In genomic region chr9:103225464-103225863, GRCm38 (mm10) we compare ENCODE assay signal across 9 mouse cellular contexts. TPM values are rescaled to one million over a fixed set of nuclear protein-coding genes. Genes with fewer than 3 reads are reported as not detected.
DNase-seq lines count a peak whose midpoint lies in the region; ATAC-seq and TF ChIP-seq lines count a peak whose summit lies in the region.
"Had no signal": no experiment of that assay in that cellular context is flagged by ENCODE, and none has a peak within 500 bp of the region (broad histone marks: within the 10 kb centered on the region; RNA-seq: fewer than 3 reads in every experiment).

No protein-coding gene starts in this region.

- H3K27ac ChIP-seq in heart, postnatal 0 days (ENCODE audit: low read depth) = no peak overlapping the region
- no peak overlapping the region for H3K27ac ChIP-seq in heart, embryonic 10.5 days
- H3K27ac ChIP-seq in ES-Bruce4 (ENCODE audit: insufficient read depth, low read length) = no peak overlapping the region
- H3K27ac ChIP-seq: neural tube, embryonic 12.5 days had no signal

- WGBS in heart, postnatal 0 days = 55% methylated on average over 3 of the region's 3 CpGs
- WGBS in heart, embryonic 10.5 days = 49% methylated on average over 3 of the region's 3 CpGs

- peak; percentile 66 for TF ChIP-seq CTCF in heart, postnatal 0 days (IDR thresholded peaks at IDR 0.05; ENCODE audit: low read depth)
- TF ChIP-seq CTCF in ES-Bruce4 (IDR thresholded peaks at IDR 0.05; ENCODE audit: low read depth, low read length) = peak; percentile 80

- no peak for TF ChIP-seq EP300 in heart, postnatal 0 days (IDR thresholded peaks at IDR 0.05; ENCODE audit: low read depth)
- TF ChIP-seq EP300 in ES-Bruce4 (IDR thresholded peaks at IDR 0.05; ENCODE audit: insufficient read depth, low read depth, low read length) = no peak

- H3K4me1 ChIP-seq in heart, postnatal 0 days (ENCODE audit: control insufficient read depth, insufficient read depth) = no peaks in the 10 kb centered on the region
- peaks cover 6% of the 10 kb centered on the region for H3K4me1 ChIP-seq in heart, embryonic 10.5 days
- H3K4me1 ChIP-seq in ES-Bruce4 (ENCODE audit: control insufficient read depth, insufficient read depth, low read length) = no peaks in the 10 kb centered on the region

- ATAC-seq in heart, postnatal 0 days (ENCODE audit: insufficient read depth, low read depth) = peak; percentile 37; the same call in 1 of the 2 replicates
- peak; percentile 65; the same call in 1 of the 2 replicates for ATAC-seq in erythroid progenitor cell, adult 5-6 weeks (replicated peaks; ENCODE audit: low FRiP score, poor library complexity, severe bottlenecking)
- ATAC-seq in inflammation-experienced regulatory T-cells, adult 6 months = no peak

- no peak for DNase-seq in heart, postnatal 0 days (ENCODE audit: low spot score)
- DNase-seq in heart, embryonic 10.5 days (ENCODE audit: low spot score) = no peak
- peak; percentile 23 to 35 for DNase-seq in natural killer cell, adult 2 months (ENCODE audit: low spot score in 2 of 2)
- no peak for DNase-seq in cerebellum, adult 9-11 months
- DNase-seq in ovary, postnatal 10 days (ENCODE audit: low spot score) = no peak

- H3K36me3 ChIP-seq in heart, postnatal 0 days (replicated peaks; ENCODE audit: control insufficient read depth, insufficient read depth, low read length) = no peaks in the 10 kb centered on the region
- H3K36me3 ChIP-seq in heart, embryonic 10.5 days = no peaks in the 10 kb centered on the region
- no peaks in the 10 kb centered on the region for H3K36me3 ChIP-seq in ES-Bruce4 (ENCODE audit: control insufficient read depth, insufficient read depth, low read length, poor library complexity, severe bottlenecking)
- H3K36me3 ChIP-seq: neural tube, embryonic 12.5 days had no signal

- no peak overlapping the region for H3K4me3 ChIP-seq in heart, postnatal 0 days (ENCODE audit: low read depth, low read length)
- no peak overlapping the region for H3K4me3 ChIP-seq in heart, embryonic 10.5 days
- no peak overlapping the region for H3K4me3 ChIP-seq in ES-Bruce4 (ENCODE audit: low read depth, low read length)
- H3K4me3 ChIP-seq: neural tube, embryonic 12.5 days had no signal

- H3K9ac ChIP-seq in heart, postnatal 0 days (replicated peaks; ENCODE audit: low read depth, low read length) = no peak overlapping the region
- H3K9ac ChIP-seq in ES-Bruce4 (ENCODE audit: low read depth, poor library complexity, severe bottlenecking) = no peak overlapping the region
- H3K9ac ChIP-seq: neural tube, embryonic 12.5 days had no signal

- no peaks in the 10 kb centered on the region; the same call in 1 of the 2 replicates for H3K27me3 ChIP-seq in heart, postnatal 0 days (ENCODE audit: control insufficient read depth, insufficient read depth, low read length)
- peaks cover 8% of the 10 kb centered on the region; the same call in 1 of the 2 replicates for H3K27me3 ChIP-seq in heart, embryonic 10.5 days (ENCODE audit: insufficient read depth, poor library complexity, severe bottlenecking)
- H3K27me3 ChIP-seq in ES-Bruce4 (ENCODE audit: control insufficient read depth, insufficient read depth, low read length, poor library complexity, severe bottlenecking) = no peaks in the 10 kb centered on the region
- H3K27me3 ChIP-seq: neural tube, embryonic 12.5 days had no signal

- no peak overlapping the region for H3K4me2 ChIP-seq in heart, postnatal 0 days (ENCODE audit: low read depth, low read length)
- H3K4me2 ChIP-seq: neural tube, embryonic 12.5 days had no signal

- H3K9me3 ChIP-seq in heart, postnatal 0 days (replicated peaks; ENCODE audit: control insufficient read depth, low read length) = no peaks in the 10 kb centered on the region
- no peaks in the 10 kb centered on the region for H3K9me3 ChIP-seq in heart, embryonic 10.5 days
- no peaks in the 10 kb centered on the region for H3K9me3 ChIP-seq in ES-Bruce4 (replicated peaks; ENCODE audit: control insufficient read depth, insufficient read depth, low read length, poor library complexity, severe bottlenecking)
- H3K9me3 ChIP-seq: neural tube, embryonic 12.5 days had no signal

- no peak for TF ChIP-seq POLR2A in ES-Bruce4 (IDR thresholded peaks at IDR 0.05; ENCODE audit: insufficient read depth, low read length)

RNA-seq across cellular contexts. Expression of gene Gm20425, which starts 4.6 kb away (rescaled TPM):
- total RNA-seq in heart, postnatal 0 days (2014; rRNA removed; ENCODE audit: low replicate concordance) = 3.0 TPM in 1 of 2 replicates, not detected in the other
- polyA plus RNA-seq in heart, postnatal 0 days (2015; fragmentation: Nextera tagmentation; extraction: Ambion mirVana) = 3.9 and 4.2 TPM in 2 replicates
- polyA plus RNA-seq in heart, embryonic 10.5 days (2016; fragmentation: Nextera tagmentation; extraction: Ambion mirVana) = 0.90 TPM in 1 of 2 replicates, not detected in the other
- 0.73 and 1.3 TPM in 2 replicates for polyA plus RNA-seq in ES-Bruce4 (2011; ENCODE audit: insufficient read depth, insufficient read length, low read depth, missing spikeins)
- total RNA-seq in erythroid progenitor cell, adult 5-6 weeks (2015; ENCODE audit: low replicate concordance) = not detected in 2 replicates
- 0.68 TPM in 1 of 2 replicates, not detected in the other for total RNA-seq in erythroid progenitor cell, adult 5-6 weeks (2017; ENCODE audit: low replicate concordance)
- 1 to 10 TPM; 1.2 to 2.2 (median 1.5) TPM for polyA plus RNA-seq in inflammation-experienced regulatory T-cells, adult 6 months (2017; shearing (Covaris generic))

RNA-seq across cellular contexts. Expression of gene Trf, which starts 4.8 kb away (rescaled TPM):
- 38.5 and 110 TPM in 2 replicates for total RNA-seq in heart, postnatal 0 days (2014; rRNA removed; ENCODE audit: low replicate concordance)
- 27.9 and 39.0 TPM in 2 replicates for polyA plus RNA-seq in heart, postnatal 0 days (2015; fragmentation: Nextera tagmentation; extraction: Ambion mirVana)
- polyA plus RNA-seq in heart, embryonic 10.5 days (2016; fragmentation: Nextera tagmentation; extraction: Ambion mirVana) = 32.8 and 314 TPM in 2 replicates
- polyA plus RNA-seq in ES-Bruce4 (2011; ENCODE audit: insufficient read depth, insufficient read length, low read depth, missing spikeins) = 2.1 and 2.2 TPM in 2 replicates
- 102 and 125 TPM in 2 replicates for total RNA-seq in erythroid progenitor cell, adult 5-6 weeks (2015; ENCODE audit: low replicate concordance)
- total RNA-seq in erythroid progenitor cell, adult 5-6 weeks (2017; ENCODE audit: low replicate concordance) = 48.3 and 79.1 TPM in 2 replicates
- 1 to 10 TPM in 1 of 3 experiments, under 1 TPM in 2; 0.37 to 3.0 (median 0.43) TPM for polyA plus RNA-seq in inflammation-experienced regulatory T-cells, adult 6 months (2017; shearing (Covaris generic))

RNA-seq across cellular contexts. Expression of gene Srprb, which starts 23.5 kb away (rescaled TPM):
- 33.5 and 35.6 TPM in 2 replicates for total RNA-seq in heart, postnatal 0 days (2014; rRNA removed; ENCODE audit: low replicate concordance)
- polyA plus RNA-seq in heart, postnatal 0 days (2015; fragmentation: Nextera tagmentation; extraction: Ambion mirVana) = 29.4 and 30.2 TPM in 2 replicates
- 55.6 and 61.9 TPM in 2 replicates for polyA plus RNA-seq in heart, embryonic 10.5 days (2016; fragmentation: Nextera tagmentation; extraction: Ambion mirVana)
- polyA plus RNA-seq in ES-Bruce4 (2011; ENCODE audit: insufficient read depth, insufficient read length, low read depth, missing spikeins) = 26.4 and 26.8 TPM in 2 replicates
- total RNA-seq in erythroid progenitor cell, adult 5-6 weeks (2015; ENCODE audit: low replicate concordance) = 4.0 and 8.0 TPM in 2 replicates
- 3.6 and 4.7 TPM in 2 replicates for total RNA-seq in erythroid progenitor cell, adult 5-6 weeks (2017; ENCODE audit: low replicate concordance)
- polyA plus RNA-seq in inflammation-experienced regulatory T-cells, adult 6 months (2017; shearing (Covaris generic)) = 10 to 100 TPM; 24.6 to 35.8 (median 30.2) TPM

Comparison
In these comparisons a context has a peak if more than half of its experiments do, and no peak if none do; other contexts are left out.
1. DNase-seq: peak in natural killer cell, adult 2 months (2 of 2); none in heart, postnatal 0 days (single experiment), heart, embryonic 10.5 days (single experiment), cerebellum, adult 9-11 months (single experiment) and ovary, postnatal 10 days (single experiment).